Mouse (Mus musculus): Measurements from ENCODE around the gene Ankra2.

GRCm38 (mm10) chr13:98317246-98317677, 54.4 kb downstream of the Ankra2 start:
- TF ChIP-seq CTCF (IDR thresholded peaks at IDR 0.05; ENCODE audit: low read depth), result no peak
- no peak for TF ChIP-seq EP300 (IDR thresholded peaks at IDR 0.05; ENCODE audit: low read depth)
